Mouse (Mus musculus) forebrain, postnatal 0 days (tissue): ENCODE measurements at regions not wholly inside any gene's neighbourhood (a gene's known extent, or its start where the extent isn't known, plus 50 kb on each side); places are given as distances from the start of the nearest gene placed in this dataset.

Source experiments
- ATAC-seq: fragments of 200-750 bp; cut with Nextera tagmentation; 2 replicates; pipeline ENCODE4 v1.8.0; 2017; ENCODE audit warnings: mild to moderate bottlenecking, moderate library complexity
- DNase-seq: peaks from one replicate; pipeline ENCODE4 v3.0.0-alpha.2; 2015
- H3K27ac ChIP-seq: fragments of 300-500 bp; sonication (generic); 2 replicates; pipeline ENCODE4 v1.5.1; 2014; ENCODE audit warnings: low read depth, mild to moderate bottlenecking, antibody characterized with exemption, low read length, moderate library complexity, mixed read lengths
- H3K27me3 ChIP-seq: fragments of 300-500 bp; sonication (generic); 2 replicates; pipeline ENCODE4 v1.6.1; 2014; ENCODE audit warnings: mild to moderate bottlenecking, low read length, mixed read lengths; ENCODE audit not compliant: insufficient read depth
- H3K36me3 ChIP-seq: fragments of 300-500 bp; sonication (generic); 2 replicates; pipeline ENCODE4 v1.6.1; 2014; ENCODE audit warnings: mild to moderate bottlenecking, moderate library complexity; ENCODE audit not compliant: insufficient read depth
- H3K4me1 ChIP-seq: fragments of 300-500 bp; sonication (generic); 2 replicates; pipeline ENCODE4 v1.6.1; 2014; ENCODE audit warnings: antibody characterized with exemption; ENCODE audit not compliant: insufficient read depth
- H3K4me2 ChIP-seq: fragments of 300-500 bp; sonication (generic); 2 replicates; pipeline ENCODE4 v1.6.1; 2014; ENCODE audit warnings: low read depth, mild to moderate bottlenecking, moderate library complexity
- H3K4me3 ChIP-seq: fragments of 300-500 bp; sonication (generic); 2 replicates; pipeline ENCODE4 v1.5.1; 2014; ENCODE audit warnings: low read depth, low read length, mixed read lengths
- H3K9ac ChIP-seq: fragments of 300-500 bp; sonication (generic); 2 replicates; pipeline ENCODE4 v1.6.1; 2014; ENCODE audit warnings: mild to moderate bottlenecking
- H3K9me3 ChIP-seq: fragments of 300-500 bp; sonication (generic); 2 replicates; pipeline ENCODE4 v1.6.1; 2016; ENCODE audit warnings: low read length
- CTCF ChIP-seq: sonication (generic); IDR thresholded peaks from 2 replicates; pipeline ENCODE4 v1.5.1; 2016; ENCODE audit warnings: antibody characterized with exemption, control low read depth, low read depth
- WGBS: fragments of 180-500 bp; shearing (Covaris S2); extraction: QIAGEN DNeasy Blood & Tissue Kit; methylation state at CpG from one replicate; pipeline ENCODE4 v1.1.7; 2014; 5-methylcytosine and 5-hydroxymethylcytosine counted together

DNA sequence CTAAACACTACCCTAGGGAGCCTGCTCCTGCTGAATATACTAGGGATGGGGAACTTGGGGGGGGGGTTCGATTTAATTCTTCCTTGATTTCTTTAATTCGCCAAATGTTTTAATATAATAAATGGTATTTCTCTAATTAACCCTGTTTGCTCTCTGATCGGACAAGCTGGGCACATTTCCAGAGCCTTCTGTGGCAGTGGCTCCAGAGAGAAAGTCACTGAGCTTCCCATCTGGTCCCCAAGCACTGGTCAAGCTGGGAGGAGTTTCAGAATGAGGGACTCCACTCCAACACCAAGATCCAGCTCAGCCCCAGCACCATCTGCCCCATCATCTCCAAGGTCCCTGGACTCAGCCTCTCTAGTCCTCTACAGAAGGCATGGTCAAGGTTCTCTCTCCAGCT lies 223.9 kb downstream of the Mroh4 start:
- Histone ChIP-seq H3K4me2 (no peak overlapping the region), H3K9ac (no peak overlapping the region), H3K36me3 (no peaks in the 10 kb centered on the region), H3K27ac (no peak overlapping the region), H3K4me1 (peaks cover 14% of the 10 kb centered on the region), H3K27me3 (no peaks in the 10 kb centered on the region), H3K9me3 (no peaks in the 10 kb centered on the region), H3K4me3 (no peak overlapping the region)
- no peak for DNase-seq
- ATAC-seq, result no peak
- WGBS, result 82% methylated on average over 3 of the region's 3 CpGs
- no peak for TF ChIP-seq CTCF

DNA sequence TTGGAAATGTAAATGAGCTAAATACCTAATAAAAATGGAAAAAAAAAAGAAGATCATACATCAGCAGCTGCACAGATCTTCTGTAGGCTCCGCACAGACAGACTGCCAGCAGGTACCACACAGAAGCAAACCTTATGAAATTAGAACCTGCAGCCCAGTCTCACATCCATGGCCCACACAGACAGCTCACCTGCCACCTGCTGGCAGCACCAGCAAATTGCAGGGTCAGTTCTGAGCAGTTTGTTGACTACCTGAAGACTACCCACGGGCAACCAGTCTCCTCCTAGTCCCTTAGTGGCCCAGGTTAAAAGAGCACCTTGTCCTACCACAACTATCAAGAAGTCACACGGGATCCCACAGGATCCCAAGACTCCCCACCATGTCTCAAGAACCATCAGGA lies 225.1 kb downstream of the Mroh4 start:
- peak; percentile 35; the same call in 1 of the 2 replicates for TF ChIP-seq CTCF
- 87% methylated on average over 3 of the region's 3 CpGs for WGBS
- Histone ChIP-seq H3K36me3 (no peaks in the 10 kb centered on the region), H3K27me3 (no peaks in the 10 kb centered on the region), H3K9me3 (no peaks in the 10 kb centered on the region), H3K9ac (no peak overlapping the region), H3K27ac (no peak overlapping the region), H3K4me2 (no peak overlapping the region), H3K4me1 (peaks cover 14% of the 10 kb centered on the region), H3K4me3 (no peak overlapping the region)
- DNase-seq, result no peak
- no peak for ATAC-seq

DNA sequence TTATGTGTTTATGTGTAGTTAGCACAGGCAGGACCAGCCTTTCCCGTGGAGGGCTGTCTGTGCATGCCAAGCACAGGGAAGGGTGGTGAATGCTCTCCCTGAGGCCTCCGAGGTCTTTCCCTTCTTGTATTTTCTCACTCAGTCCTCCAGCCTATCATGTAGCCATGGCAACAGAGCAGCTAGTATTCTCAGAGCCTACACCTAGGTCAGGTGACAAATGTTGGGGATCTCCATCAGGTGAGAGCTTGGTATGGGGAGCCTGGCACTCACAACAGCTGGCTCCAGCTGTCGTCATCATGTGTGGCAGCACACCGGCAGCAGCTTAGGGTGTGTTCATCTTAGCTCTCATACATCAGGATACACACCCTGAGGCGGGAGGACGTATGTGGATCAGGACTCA lies 231.3 kb downstream of the Mroh4 start:
- no peak for TF ChIP-seq CTCF
- Histone ChIP-seq H3K27ac (peak overlapping the region; percentile 36; the same call in 1 of the 2 replicates), H3K4me1 (peaks cover 9% of the 10 kb centered on the region; the same call in 1 of the 2 replicates), H3K4me2 (no peak overlapping the region), H3K4me3 (no peak overlapping the region), H3K9ac (no peak overlapping the region), H3K9me3 (no peaks in the 10 kb centered on the region), H3K36me3 (no peaks in the 10 kb centered on the region), H3K27me3 (no peaks in the 10 kb centered on the region)
- 60% methylated on average over 6 of the region's 6 CpGs for WGBS
- ATAC-seq (peak; percentile 87), DNase-seq (peak; percentile 51)

DNA sequence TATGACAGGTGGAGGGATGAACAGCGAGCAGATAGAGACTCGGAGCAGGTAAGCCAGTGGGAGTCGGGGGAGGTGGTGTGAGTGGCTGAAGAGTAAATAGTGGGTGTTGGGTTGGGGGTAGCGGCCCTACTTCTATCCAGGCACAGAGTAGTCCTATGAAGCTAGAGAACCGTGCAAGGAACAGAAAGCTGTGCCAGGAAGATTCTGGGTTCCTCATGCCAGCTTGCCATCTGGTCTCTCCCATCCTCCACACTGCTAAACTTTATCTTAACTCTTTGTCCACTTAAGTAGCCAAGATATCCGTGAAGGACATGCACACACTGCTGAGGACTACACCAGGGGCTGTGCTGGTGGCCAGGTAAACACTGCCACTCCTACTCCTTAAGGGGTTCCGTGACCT lies 234.9 kb downstream of the Mroh4 start:
- H3K9me3 ChIP-seq, result no peaks in the 10 kb centered on the region
- no peak for DNase-seq
- no peak for ATAC-seq
- no peak overlapping the region for H3K4me3 ChIP-seq
- H3K4me2 ChIP-seq, result no peak overlapping the region
- H3K4me1 ChIP-seq, result peaks cover 9% of the 10 kb centered on the region; the same call in 1 of the 2 replicates
- TF ChIP-seq CTCF, result no peak
- H3K36me3 ChIP-seq, result no peaks in the 10 kb centered on the region
- H3K27ac ChIP-seq, result no peak overlapping the region
- no peaks in the 10 kb centered on the region for H3K27me3 ChIP-seq
- 83% methylated on average over 7 of the region's 7 CpGs for WGBS
- H3K9ac ChIP-seq, result no peak overlapping the region

DNA sequence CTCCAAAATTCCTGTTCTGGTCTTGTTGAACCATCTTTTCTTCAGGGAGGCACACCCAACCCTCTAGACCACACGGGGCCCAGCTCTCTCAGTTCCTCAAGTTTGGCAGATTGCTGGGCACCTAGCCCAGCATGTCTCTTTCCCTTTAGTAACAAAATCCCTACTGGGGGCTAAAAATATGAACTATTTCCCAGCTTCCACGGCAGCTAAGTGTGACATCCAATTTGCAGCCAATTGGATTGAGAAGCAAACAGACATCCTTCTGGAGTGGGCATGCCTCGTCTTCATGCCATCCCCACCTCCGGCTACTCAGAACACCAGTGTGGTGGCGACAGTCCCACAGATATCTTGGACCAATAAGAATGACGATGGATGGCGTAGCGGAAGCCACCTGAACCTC lies 240.1 kb downstream of the Mroh4 start:
- Histone ChIP-seq H3K4me3 (no peak overlapping the region), H3K27me3 (no peaks in the 10 kb centered on the region), H3K36me3 (no peaks in the 10 kb centered on the region), H3K9ac (no peak overlapping the region), H3K9me3 (no peaks in the 10 kb centered on the region), H3K4me1 (0 out of 2 replicates have a peak, but pooled peaks cover 5% of the 10 kb centered on the region), H3K27ac (no peak overlapping the region), H3K4me2 (no peak overlapping the region)
- WGBS, result 66% methylated on average over 8 of the region's 8 CpGs
- ATAC-seq (peak; percentile 54; the same call in 1 of the 2 replicates), DNase-seq (peak; percentile 60)
- no peak for TF ChIP-seq CTCF

DNA sequence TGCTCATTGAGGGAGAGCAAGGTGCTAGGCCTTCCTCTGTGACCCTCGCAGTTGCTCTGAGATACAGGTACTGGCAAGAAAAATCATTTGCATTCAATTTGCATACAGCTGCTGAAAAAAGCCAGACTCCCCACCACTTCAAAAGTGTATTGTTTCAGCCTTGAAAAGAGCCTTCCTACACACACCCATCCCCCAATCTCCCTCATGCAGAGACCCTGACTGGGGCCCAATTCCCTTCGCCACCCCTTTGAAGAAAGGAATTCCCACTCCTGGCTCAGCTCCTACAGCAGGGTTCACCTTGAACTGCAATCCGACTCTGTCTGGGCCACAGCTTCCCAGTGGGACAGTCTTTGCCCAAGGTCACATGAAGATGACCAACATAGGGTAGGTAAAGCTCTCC lies 248.6 kb downstream of the Mroh4 start:
- TF ChIP-seq CTCF, result no peak
- Histone ChIP-seq H3K9ac (no peak overlapping the region), H3K27me3 (no peaks in the 10 kb centered on the region), H3K4me1 (no peaks in the 10 kb centered on the region), H3K36me3 (0 out of 2 replicates have a peak, but pooled peaks cover 3% of the 10 kb centered on the region), H3K9me3 (no peaks in the 10 kb centered on the region), H3K27ac (no peak overlapping the region), H3K4me2 (no peak overlapping the region), H3K4me3 (no peak overlapping the region)
- DNase-seq, result no peak
- WGBS, result 15% methylated on average over 3 of the region's 3 CpGs
- no peak for ATAC-seq

DNA sequence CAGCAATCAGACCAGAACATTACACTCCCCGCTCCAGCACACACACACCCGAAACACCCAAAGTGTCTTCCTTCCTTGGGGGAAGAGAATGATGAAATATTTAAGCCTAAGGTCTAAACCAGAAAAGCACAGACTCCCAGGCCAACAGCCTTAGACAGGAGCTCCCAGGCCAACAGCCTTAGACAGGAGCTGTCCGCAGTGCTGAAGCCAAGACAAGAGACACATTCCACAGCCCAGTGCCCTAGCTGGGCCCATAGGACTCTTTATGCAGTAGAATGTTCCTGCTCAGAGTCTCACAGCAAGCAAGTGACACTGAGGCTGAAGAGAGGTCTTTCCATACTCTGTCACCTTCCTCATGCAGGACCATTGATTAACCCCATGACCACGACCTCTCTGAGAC lies 253.6 kb downstream of the Mroh4 start:
- TF ChIP-seq CTCF, result no peak
- Histone ChIP-seq H3K9me3 (no peaks in the 10 kb centered on the region), H3K36me3 (0 out of 2 replicates have a peak, but pooled peaks cover 3% of the 10 kb centered on the region), H3K4me2 (no peak overlapping the region), H3K27ac (no peak overlapping the region), H3K4me1 (no peaks in the 10 kb centered on the region), H3K9ac (no peak overlapping the region), H3K27me3 (no peaks in the 10 kb centered on the region), H3K4me3 (no peak overlapping the region)
- 68% methylated on average over 4 of the region's 4 CpGs for WGBS
- ATAC-seq (no peak), DNase-seq (no peak)

DNA sequence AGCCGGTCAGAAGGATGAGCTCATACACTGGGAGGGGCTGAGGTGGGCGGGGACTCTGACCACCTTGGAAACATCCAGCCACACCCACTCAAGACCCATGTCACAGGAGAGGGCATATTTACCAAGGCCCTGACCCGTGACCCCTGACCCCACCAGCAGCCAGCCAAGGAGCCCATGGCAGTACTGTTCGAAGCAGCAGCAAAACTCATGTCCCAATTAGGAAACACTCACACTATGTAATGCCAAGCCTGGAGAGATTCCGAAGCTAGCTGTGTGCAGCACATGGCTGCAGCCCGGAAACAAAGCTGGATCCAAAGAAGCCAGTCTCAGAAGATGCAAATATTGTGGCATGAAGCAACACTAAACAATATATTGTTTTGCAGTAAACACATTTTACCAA lies 256.8 kb downstream of the Mroh4 start:
- TF ChIP-seq CTCF, result no peak
- Histone ChIP-seq H3K4me1 (no peaks in the 10 kb centered on the region), H3K27me3 (no peaks in the 10 kb centered on the region), H3K27ac (no peak overlapping the region), H3K4me3 (no peak overlapping the region), H3K9me3 (no peaks in the 10 kb centered on the region), H3K36me3 (0 out of 2 replicates have a peak, but pooled peaks cover 3% of the 10 kb centered on the region), H3K9ac (no peak overlapping the region), H3K4me2 (no peak overlapping the region)
- DNase-seq (peak; percentile 72), ATAC-seq (peak; percentile 89; the same call in 1 of the 2 replicates)
- 57% methylated on average over 6 of the region's 6 CpGs for WGBS
